Mouse (Mus musculus) c-Kit-positive CD71-positive TER-119-positive erythroid progenitor cells, embryonic 14.5 days (primary cell): ENCODE results near the gene Spred2.

Source experiments
- DNase-seq: peaks from one replicate; pipeline ENCODE4 v3.0.0-alpha.2; 2013; ENCODE audit warnings: low spot score

The Spred2 gene

DNA sequence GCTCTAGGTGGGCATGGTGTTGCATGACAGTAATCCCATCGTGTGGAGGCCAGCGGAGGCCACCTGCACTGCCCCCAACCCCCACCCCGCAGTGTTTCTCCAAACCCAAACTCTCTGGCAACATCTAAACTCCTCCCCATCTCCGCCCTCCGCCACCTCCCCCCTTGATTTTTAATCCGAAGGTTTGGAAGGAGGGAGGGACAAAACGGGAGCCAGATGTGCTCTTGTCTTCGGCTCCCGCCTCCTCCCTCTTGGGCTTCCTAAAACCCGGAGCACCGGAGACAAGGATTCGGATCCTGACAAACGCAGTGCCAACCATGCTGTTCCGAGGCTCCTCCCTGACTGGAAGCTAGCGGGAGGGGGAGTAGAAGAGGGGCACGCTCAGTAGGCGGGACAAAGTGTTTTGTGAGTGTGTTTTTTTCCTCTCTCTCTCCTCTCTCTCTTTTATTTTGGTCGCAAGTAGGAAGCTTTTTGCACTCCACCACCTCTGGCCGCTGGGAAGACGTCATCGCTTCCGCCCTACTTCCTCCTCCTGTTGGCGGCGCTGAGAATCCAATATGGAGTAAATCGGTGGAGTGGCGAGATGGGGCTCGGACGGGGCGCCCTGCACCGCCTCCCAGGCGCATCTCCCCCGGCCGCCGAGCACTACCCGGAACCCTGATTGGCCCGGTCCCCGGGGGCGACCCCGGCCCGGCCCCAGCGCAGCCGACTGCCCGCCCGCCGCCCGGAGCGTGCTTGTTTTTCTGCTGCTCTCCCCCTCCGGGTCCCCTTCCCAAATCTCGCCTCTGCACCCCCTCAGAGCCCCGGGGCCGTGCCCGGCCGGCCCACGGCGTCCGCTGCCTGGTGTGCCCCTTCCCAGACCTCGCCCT is at the start of gene Spred2:
Gene Spred2, plus strand, starts transcription at position 488 of the 869 bp plus-strand sequence.
- peak; percentile 77 for DNase-seq

DNA sequence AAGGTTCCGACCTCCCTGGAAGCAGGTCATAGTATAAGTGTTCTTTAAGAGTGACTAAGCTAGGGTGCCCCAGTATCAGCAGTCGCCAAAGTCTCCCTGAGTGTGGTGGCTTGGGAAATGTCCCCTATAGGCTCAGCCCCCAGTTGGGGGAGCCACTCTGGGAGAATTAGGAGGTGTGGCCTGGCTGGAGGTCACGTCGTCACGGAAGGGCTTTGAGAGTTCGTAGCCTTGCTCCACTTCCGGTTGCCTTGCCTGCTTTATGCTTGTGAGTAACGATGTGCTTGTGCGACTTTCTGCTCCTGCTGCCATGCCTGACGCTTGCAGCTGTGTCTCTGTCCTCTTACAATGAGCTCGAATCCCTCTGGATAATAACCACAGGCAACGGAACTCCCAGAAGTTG is 48.6 kb upstream of the Spred2 start:
- no peak for DNase-seq

DNA sequence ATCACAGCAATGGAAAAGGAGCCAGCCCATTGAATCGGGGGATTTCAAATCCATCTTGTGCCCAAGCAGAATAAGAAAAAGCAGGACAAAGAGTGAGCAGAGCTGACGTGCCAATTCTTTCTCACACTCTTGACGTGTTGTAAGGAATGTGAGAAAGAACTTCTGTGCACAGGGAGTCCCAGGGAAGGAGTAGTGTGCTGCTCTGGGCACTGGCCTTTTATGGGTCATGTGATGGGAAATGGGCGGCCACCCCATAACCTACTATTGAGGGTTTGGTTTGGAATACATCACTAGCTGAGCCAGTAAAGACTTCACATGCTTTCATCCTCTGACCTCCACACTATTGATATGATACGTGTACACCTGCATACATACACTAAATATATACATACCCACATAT is 48.2 kb upstream of the Spred2 start:
- no peak for DNase-seq

DNA sequence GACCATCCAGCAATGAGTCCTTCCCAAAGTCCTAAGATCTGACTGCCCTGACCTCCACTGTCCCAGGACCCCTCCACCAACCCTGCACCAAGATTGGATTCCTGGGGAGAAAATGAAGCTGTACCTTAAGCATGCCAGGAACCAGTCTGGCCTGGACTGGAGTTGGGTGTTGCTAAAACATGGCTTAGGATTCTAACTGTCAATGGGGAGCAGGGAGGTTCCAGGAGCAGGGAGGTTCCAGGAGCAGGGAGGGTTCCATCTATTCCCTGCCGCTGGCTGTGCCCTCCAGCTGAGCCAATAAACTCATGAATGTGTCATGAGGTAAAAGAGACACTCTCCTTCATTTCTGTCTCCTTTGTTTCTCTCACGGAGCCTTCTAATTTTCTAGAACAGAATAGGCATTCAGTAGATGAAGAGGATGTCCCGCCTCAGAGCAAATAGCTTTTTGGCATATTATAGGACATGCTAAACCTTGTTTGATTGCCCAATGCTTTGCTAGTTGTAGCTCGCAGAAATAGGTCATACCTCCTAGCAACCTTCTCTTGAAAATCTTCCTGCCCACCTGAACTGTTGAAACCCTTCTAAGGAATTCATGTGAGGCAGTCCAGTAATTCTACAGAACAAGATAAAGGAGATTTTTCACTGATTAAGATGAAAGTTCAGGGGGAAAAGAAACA is 46.8 kb upstream of the Spred2 start:
- DNase-seq = no peak

DNA sequence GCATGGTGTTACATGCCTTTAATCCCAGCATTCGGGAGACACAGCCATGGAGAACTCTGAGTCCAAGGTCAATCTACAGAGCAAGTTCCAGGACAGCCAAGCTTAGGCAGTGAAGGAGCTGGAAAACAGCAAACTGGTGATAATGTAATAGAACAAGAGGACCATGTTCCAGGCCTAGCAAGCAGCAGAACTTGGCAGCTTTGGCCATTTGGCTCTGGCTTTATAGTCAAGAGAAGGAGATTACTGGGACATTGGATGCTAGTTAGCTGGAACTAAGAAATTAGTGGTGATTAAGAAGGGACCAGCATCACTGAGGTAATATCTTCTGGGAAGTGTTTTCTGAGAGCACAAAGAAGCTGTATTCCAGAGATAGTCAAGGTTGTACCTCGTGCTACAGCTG is 42.8 kb upstream of the Spred2 start:
- no peak for DNase-seq

DNA sequence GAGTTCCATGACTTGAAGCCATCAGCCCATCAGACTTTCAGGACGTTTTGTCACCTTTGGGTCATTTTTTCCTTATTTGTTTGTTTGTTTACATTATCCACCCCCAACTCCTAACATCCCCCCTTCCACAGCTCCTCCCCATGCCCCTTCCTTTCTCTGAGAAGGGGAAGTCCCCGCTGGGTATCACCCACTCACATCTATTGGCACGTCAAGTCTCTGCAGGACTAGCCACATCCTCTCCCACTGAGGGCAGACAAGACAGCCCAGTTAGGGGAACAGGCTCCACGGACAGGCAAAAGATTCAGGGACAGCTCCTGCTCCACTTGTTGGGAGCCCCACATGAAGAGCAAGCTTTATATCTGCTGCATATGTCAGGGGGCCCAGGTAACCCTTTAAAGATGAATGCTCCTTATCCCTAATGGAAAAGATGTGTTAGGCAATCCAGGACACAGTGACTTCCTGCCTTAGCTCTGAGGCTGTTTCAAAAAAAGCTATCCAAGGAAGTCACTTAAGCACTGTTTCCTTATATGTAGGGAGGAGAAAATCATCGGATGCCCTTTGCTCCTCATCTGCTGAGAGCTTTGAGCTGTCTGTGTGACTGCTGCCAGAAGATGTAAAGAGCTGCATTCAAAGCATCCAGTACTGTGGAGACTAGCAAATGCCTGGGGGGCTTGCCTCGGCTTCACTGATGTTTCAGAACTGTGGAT is 33.3 kb upstream of the Spred2 start:
- DNase-seq = no peak

DNA sequence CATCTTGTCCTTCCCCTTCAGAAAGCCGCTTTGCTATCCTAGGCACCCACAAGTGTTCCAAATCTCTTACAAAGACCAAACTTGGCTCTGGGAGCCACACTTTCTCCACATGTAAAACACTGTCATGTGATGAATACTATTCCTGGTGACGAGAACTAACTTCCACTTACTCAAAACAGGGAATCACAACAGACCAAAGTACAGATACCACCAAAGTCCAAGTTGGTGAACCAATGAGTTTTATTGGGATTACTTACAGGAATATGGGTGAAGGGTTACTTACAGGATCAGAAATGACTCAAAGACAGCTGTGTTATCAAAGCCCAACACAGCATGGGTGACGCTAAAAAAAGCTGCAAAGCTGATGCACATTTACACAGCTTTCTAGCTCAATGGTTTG is 30.9 kb upstream of the Spred2 start:
- DNase-seq = no peak

DNA sequence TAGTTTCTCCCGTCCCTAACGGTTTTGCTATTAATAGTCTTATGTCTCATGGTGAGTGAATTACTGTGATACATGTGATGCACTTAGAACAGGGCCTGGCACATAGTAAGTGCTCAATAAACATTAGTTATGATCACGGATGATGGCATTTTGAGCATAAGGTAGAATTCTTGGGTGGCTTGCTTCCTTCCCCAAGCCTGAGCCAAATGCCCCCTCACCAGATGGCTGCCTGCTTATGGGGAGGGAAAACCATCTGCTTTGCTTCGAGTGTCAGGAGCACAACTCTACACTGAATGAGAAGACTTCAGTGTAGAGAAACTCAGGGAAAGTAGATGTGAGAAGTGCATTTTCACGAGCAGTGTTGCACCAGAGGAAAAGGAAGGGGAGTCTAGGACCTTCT is 24.6 kb upstream of the Spred2 start:
- DNase-seq = no peak

DNA sequence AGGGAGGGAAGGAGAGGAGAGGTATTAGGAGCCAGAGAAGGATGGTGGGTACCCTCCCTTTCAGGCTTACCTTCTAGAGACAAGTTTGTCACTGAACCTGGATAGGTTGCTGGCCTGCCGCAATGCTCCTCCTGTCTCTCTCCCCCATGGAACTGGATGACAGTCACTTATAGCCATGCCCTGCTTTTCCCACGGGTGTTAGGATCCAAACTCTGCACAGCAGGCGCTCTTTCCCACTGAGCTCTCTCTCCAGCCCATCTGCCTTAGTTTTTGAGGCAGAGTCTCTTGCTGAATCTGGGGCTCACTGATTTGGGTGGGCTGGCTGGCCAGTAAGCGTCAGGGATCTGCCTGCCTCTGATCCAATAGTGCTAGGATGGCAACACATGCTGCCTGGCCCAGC is 23.5 kb upstream of the Spred2 start:
- DNase-seq = no peak

DNA sequence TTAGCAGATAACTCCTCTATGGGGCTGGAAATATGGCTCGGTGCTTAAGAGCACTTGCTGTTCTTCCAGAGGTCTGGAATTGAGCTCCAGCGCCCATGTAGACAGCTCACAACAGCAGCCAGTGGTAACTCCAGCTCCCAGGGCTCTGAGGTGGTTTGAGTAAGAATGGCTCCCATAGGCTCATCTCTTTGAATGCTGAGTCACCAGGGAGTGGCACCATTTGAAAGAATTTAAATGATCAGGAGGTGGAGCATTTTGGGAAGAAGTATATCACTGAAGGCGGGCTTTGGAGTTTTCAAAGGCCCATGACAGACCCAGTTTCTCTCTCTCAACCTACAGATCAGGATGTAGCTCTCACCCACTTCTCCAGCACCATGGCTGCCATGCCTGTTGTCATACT is 13.0 kb upstream of the Spred2 start:
- DNase-seq = no peak

DNA sequence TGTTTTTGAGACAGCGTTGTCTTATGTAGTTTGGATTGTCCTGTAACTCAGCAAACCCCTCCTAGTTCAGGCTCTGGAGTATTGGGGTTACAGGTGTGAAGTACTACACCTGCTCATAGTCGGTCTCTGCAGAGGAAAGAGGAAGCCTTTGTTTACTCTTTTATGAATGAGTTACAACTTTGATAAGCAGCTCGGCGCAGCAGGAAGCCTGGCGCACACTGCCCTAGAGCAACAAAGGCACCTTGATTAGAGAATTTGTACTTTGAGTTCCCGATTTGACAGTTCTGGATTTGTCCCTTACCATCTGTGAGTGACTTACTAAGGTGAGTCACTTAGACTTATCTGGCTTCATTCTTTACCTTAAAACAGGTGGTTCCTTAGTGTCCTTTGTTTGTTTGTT is 12.0 kb upstream of the Spred2 start:
- no peak for DNase-seq

DNA sequence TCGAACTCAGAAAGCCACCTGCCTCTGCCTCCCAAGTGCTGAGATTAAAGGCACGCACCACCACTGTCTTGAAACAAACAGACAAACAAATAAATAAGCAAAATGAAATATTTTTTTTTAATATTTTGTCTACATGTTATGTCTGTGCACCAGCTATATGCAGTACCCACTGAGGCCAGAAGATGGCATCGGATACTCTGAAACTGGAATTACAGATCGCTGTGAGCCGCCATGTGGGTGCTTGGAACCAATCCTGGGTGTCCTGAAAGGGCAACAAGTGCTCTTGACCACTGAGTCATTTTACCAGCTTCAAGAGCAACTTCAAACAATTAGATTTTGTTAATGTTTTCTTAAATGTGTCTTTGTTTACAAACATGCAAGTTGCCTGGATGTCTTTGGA is 11.5 kb upstream of the Spred2 start:
- DNase-seq = no peak

DNA sequence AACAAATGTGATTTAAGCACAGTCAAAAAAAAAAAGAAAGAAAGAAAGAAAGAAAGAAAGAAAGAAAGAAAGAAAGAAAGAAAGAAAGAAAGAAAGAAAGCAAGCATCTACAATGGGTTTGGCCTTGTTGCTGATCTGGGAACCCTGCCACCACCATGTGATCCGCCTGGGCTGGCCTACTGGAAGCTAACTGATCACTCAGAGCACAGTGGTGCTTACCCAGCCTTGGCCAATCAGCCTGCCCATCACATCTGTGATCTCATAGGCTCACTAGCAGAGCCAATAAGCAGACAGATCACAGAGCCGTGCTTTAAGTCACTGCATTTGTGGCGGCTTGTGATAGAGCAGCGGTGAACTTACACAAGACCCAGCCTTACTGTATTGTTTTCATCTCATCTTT is 10.4 kb upstream of the Spred2 start:
- DNase-seq = no peak

DNA sequence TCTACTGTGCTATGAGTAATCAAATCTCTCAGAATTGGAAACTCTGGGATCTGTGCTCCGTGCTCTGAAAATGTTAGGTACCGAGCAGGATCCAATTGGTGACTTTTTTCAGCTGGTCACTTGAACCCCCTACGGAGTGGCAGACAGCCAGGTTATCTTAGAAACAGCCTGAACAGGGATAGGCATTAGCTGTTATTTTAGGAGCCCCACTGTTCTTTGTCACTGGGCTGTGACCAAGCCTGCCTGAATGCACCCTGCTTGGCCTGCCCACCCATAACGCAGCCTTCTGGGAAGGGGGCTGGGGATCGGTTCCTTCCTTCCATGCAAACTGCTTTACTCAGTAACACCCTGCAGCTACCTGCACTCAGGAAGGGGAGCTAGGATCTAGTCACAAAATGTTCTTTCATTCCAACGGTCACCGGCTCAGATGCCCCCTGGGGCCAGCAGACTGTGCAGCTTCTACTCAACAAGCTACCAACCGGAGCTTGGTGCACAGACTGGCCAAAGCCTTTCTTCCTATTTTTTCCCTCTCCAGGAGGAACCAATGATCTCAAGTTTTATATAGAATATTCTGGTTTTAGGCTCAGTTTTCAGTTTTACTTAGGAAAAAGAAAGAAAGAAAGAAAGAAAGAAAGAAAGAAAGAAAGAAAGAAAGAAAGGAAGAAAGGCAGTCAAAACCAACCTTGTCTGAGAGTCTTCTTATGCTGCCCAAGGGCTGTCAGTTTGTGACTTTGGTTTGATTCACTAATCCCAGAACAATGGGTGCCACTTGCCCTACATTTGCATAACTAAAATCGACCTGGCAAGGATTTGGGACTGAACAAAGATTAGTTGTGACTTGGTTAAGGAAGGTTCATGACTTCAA is 6.6 kb upstream of the Spred2 start:
- no peak for DNase-seq

DNA sequence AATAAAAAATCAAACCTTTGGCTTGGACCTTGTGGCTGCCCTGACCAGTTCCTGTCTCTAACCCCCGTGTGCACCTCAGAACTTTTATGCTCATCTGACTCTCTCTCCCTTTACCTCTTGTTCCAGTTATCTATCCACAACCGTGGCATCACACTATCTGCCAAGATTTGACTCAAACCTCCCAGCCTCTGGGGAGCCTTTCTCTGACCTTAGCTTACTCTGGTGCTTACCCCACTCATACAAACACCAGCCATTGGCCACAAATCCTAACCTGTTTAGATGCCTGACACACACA is 6.0 kb upstream of the Spred2 start:
- no peak for DNase-seq

DNA sequence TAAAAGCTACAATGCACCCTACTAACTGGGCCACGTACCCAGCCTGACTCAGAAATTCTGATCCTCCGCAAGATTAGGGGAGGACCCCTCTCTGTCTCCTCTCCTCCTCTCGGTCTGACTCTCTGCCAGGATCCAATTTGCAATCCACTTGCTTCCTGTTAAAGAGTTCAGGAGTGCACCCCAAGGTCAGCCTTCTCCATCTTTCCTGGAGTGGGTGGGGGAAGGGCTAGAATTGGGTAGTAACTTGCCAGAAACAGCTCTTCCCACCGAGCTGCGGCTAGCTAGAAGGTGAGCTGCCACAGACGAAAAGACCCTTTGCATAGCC is 4.8 kb upstream of the Spred2 start:
- no peak for DNase-seq

DNA sequence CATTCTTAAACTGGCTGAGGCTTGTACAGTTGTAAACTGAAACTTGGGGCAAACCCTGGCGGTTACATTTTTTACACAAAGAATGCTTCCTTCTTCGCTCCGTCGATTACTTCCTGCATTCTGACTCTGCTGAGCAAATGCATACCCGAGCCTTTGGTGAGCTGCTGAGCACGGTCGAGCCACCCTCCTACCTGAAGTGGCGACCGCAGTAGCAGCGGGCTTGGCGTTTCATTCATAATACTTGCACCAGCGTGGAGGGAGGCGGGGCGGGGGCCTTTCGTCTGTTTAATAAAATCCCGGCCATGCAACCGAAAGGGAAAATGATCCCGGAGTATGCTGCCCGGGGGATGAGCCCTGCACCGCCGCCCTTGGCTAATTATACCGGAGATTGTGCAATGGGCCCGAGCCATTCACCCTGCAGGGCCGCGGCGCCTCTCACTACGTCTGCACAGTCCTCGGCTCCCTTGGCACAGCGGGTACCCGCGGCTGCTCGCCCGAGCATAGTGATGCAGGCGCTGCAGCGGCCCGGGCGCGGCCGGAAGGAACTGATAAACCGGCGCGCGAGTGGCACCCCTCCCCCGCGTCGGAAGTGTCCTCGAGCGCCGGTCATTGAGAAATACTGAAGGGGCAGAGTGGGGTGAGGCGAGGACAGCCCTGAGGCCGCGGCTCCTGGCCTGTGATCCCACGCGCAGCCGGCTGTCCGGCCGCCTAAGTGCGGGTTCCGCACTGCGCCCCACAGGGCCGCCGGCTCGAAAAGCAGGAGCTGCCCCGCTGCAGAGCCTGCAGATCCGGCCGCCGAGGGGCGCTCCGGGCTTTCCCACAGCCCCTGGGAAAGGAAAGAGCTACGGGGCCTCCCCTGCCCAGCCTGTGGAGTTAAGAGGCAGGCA is 4.1 kb upstream of the Spred2 start:
- DNase-seq = peak; percentile 73

DNA sequence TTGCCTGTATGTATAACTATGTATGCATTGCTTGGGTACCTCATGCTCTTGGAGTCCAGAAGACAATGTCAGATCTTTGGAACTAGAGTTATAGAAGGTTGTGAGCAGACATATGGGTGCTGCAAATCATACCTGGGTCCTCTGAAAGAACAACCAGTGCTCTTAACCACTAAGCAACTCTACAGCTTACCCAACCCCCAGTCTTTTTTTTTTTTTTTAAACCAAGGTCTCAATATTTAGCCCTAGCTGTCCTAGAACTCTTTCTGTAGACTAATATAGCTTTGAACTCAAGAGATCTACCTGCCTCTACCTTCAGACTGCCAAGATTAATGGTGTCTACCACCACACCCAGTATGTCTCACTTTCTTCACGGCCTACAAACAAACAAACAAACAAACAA is 2.5 kb upstream of the Spred2 start:
- no peak for DNase-seq

DNA sequence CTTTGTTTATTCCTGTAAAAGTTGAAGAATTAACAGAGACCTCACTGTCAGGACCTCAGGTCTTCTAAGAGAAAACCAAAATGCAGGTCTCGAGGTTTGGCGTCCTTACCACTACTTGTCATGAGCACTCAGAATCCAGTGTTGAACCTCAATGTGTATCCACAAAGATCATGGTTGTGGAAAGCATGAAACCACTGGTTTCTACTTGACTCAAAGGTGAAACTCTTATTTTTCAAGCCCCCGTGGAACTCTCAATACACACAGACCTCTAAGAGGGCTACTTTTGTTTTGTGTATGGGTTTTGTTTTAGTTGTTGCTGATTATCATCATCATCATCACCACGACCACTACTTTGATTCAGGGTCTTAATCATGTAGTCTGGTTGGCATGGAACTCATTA is 2.0 kb upstream of the Spred2 start:
- no peak for DNase-seq

DNA sequence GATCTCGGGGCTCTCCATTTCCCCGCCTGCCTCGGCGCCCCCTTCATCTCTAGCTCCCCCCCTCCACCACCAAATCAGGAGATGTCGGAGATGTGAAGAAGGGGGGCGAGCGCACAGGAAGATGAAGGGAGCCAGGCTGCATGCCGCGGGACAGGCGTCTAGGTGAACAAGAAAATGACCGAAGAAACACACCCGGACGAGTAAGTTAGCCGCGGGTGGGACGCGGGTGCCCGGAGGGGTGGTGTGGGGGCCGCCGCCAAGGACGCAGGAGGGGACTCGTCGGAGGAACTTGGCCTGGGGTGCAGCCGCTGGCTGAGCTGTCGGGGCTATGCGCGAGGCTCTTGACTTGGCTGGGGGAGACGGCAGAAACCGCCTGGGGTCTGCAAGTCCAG is 578 bp downstream of the Spred2 start:
- peak; percentile 16 for DNase-seq

DNA sequence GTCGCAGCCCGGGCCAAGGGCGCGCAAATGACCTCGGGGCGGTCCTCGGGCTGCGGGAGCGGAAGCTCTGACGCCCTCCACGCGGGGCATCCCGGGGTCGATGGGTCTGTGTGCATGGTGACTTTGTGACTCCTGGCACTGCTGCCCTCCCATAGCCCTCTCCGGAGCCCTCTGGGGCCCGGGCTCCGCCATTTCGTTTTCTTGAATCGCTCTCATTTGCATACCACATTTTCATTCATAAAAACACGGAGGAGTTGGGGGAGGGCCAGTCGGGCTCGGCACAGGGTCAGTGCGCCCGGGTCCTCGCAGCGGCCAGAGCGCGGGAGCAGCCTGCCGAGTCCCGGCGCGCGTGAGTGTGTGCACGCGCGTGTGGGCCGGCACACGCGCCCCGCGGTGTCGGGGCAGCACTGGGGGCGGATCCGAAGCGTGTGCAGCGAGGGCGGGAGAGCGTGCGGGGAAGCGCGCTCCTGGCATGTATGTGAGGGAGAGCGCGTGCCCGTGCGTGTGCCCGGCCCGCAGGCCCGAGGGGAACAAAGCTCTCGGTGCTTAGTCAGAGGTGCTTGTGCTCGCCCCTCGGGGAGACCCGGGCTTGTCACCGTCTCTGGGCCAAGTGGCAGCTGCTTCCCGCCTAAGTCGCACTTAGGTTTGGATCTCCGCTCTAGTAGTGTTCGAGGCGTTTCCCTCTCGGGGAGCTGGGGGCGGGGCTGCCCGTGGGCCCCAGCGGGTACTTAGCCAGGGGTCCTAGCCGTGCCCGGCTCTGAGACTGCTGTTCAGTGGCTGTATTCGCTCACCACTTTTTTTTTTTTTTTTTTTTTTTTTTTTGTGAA is 1.2 kb downstream of the Spred2 start:
- peak; percentile 66 for DNase-seq
